Mouse (Mus musculus) left cerebral cortex, postnatal 10 days (tissue): ENCODE measurements at regions not wholly inside any gene's neighbourhood (a gene's known extent, or its start where the extent isn't known, plus 50 kb on each side); places are given as distances from the start of the nearest gene placed in this dataset.
"Not testable (repeated sequence)": the region's sequence is repeated elsewhere in the genome, so short reads cannot be mapped to it uniquely, and the experiment has no call there.

Experiments
- DNase-seq, 2 experiments: peaks; one replicate each; pipeline ENCODE4 v3.0.0; 2021 to 2022; ENCODE audit warnings: low spot score in 2 of 2, mixed read lengths in 1 of 2; ENCODE audit errors: extremely low spot score in 1 of 2
- intact Hi-C: fragments of 180-260 bp; cut with DNase I; formaldehyde crosslinking; loops from one replicate; pipeline ENCODE4 v1.15.1; 2025

DNA sequence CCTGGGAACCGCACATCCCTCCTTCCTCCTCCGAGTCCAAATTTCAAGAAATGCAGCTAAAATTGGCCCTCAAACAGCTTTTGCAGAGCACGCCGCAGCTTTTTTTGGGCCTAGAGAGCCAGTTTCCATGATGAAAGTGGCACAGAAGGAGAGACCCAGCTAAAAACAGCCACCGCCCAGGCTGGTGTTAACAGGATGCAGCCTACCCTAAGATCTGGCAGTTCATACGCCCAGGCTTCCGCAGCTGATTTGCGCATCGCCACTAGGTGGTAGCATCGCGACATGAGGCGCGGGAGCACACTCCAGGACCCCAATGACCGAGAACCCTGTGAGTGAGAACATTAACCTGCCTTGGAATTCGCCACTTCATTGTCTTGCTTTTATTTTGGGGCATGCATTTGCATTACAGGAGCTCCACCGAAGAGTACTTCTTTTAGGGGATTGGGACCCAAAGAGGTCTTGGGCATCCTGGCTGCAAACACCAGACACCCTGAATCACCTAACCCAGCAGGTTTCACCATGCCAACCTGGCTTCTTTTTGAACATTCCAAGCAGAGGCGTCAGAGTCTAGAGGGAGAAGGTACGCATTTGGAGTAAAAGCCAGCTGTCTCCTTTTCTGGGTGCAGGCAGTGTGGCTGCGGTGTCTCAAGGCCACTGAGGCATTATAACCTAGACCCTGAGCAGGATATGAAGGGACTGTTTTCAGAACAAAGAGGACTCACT lies 179.6 kb downstream of the 1810013L24Rik start:
- peak; percentile 89 to 91 for DNase-seq
- intact Hi-C loops = loop anchor here (2.0 to 10.0 kb wide), 3 partner anchors 265 to 983 kb away; no protein-coding TSS in a partner anchor

DNA sequence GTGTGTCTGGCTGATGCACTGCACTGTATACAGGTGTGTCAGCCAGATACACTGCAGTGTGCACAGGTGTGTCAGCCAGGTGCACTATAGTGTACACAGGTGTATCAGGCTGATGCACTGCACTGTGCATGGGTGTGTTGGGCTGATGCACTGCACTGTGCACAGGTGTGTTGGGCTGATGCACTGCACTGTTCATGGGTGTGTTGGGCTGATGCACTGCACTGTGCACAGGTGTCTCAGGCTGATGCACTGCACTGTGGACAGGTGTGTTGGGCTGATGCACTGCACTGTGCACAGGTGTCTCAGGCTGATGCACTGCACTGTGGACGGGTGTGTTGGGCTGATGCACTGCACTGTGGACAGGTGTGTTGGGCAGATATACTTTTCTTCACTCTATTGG lies 181.2 kb downstream of the 1810013L24Rik start:
- intact Hi-C loops = loop anchor here (10.0 kb wide), 2 partner anchors 264 to 454 kb away; no protein-coding TSS in a partner anchor
- no peak for DNase-seq

DNA sequence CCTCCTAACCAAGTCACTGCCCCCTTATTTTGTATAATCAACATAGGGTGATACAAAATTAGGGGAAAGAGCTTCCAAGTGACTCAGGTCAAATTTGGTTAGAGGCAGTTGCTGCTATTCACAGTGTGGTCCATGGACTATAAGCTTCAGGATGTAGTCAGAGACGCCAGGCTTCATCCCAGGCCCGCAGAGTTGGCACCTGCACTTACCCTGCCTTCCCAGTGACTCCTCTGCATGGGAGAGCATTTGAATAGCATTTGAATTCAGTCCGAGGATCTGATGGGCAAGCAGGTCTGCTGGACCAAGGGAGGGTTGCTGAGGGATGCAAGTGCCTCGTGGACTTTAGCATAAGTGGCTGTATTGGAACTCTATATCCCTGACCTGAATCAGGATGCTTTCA lies 181.8 kb downstream of the 1810013L24Rik start:
- intact Hi-C loops = loop anchor here (10.0 kb wide), 2 partner anchors 263 to 453 kb away; no protein-coding TSS in a partner anchor
- no peak for DNase-seq

DNA sequence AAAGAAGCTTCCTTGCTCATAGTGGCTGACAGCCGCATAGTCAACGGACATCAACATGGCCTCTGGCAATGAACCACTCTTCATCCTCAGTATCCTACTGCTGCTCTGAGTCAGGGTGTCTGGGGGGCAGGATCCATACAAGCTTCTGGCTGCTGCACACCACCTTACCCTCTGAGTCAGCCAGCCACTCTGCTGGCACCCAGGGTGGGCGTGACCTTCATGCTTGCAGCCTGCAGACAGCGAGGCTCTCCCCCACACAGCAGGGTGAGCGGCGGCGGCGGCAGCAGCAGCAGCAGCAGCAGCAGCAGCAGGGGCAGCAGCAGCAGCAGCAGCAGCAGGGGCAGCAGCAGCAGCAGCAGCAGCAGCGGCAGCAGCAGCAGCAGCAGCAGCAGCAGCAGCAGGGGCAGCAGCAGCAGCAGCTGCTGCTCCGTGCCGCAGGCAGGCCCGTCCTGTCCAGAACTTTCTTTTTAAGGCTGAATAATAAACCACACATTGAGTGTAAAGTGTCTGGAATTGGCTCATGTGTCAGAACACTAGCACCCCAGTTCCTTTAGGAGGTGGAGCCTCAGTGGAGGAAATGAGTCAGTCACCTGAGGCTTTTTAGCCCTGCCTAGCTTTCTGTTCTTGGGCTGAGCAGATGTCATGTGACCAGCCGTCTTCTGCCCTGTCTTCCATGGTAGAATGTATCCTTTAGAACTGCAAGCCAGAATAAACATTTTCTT lies 186.3 kb downstream of the 1810013L24Rik start:
- no peak for DNase-seq
- intact Hi-C loops = loop anchor here (10.0 kb wide), 2 partner anchors 259 to 449 kb away; no protein-coding TSS in a partner anchor

DNA sequence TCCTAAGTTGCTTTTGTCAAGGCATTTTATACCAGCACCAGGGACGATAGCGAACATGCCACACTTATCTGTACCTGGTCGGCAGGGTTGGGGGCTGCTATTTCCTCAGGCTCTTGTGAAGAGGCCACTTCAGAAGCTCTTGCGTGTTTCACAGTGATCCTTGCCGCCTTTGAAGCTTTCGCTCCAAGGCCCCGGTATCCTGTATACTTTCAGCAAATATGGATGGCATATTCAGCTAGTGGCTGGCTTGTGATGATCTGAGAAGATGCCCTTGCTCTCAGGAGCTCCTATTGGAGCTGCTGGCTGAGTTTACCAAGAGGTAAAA lies 186.8 kb downstream of the 1810013L24Rik start:
- intact Hi-C loops = loop anchor here (10.0 kb wide), 2 partner anchors 258 to 448 kb away; no protein-coding TSS in a partner anchor
- DNase-seq = no peak

DNA sequence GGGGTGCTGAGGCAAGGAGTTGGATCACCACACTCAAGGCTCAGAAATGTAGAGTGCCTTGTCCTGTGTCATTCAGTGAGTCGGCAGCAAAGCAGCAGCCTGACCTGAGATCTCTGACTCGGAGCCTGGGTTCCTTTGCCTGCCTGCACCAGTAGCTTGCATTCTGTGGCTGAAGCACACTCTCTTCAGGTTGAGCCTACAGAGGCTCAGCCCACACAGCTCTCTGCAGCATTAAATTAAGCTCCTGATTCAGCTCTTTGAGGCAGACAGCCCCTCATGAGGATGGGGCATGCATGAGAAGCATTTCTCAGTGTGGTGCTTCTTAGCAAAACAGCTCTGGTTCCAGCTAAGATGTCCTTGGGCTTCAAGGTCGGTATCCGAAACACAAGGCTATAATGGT lies 200.8 kb downstream of the 1810013L24Rik start:
- DNase-seq = peak in 1 of 2 experiments; percentile 38

DNA sequence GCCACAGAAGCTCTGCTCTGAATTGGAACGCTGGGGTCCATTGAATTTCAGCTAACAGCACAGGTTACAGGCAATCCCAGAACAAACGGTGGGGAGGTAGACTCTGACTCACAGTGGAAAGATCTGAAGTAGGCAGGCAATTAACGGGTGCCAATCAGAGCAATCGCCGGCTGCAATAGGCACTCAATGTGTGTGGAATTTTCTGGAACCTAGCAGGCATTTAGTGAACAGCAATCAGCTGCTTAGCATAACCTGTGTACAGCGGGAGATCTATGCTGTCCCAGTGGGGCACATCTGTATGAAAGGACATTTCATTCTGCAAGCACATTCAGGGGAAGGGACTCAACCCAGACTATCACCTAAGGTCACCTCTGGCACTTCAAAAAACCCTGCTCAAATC lies 213.4 kb downstream of the 1810013L24Rik start:
- intact Hi-C loops = no loop called here

More for the DNA sequence above, 200.8 kb downstream of the 1810013L24Rik start:
- intact Hi-C loops = no loop called here

DNA sequence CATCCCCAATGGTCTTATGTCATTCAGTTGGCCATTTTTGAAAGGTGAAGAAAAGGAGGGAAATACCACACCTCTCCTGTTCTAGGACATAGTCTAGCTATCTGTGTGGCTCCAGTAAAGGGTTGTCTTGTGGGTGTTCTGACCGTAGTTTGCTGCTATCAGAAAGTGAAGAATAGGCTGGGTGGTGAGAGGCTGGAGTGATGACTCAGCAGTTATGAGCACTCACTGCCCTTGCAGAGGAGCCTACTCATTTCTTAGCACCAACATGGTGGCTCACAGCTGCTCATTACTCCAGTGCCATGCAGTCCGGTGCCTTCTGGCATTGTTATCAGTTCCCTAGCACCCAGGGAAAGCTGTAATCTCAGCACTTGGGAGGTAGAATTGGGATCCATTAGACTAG lies 217.0 kb downstream of the 1810013L24Rik start:
- intact Hi-C loops = no loop called here
- DNase-seq = no peak

More for the DNA sequence above, 213.4 kb downstream of the 1810013L24Rik start:
- no peak for DNase-seq

DNA sequence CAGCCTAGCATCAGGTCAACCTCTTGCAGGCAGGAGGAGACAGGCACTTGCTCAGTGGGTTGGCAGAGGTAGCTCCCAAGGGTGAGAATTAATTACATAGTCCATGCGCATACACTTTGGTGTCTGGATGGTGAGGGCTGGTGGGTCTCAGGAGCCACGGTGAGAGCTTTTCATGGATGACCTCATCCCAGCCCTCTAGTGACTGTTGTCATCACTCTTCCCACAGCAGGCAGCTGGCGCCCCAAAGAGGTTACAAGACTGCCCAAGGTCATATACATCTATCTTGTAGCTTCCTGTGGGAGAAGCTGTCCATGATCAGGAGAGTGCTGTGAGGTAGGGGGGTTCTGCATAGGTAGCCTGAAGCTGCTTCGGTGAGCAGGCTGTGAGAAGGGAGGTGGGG lies 224.5 kb downstream of the 1810013L24Rik start:
- DNase-seq = no peak
- intact Hi-C loops = no loop called here

DNA sequence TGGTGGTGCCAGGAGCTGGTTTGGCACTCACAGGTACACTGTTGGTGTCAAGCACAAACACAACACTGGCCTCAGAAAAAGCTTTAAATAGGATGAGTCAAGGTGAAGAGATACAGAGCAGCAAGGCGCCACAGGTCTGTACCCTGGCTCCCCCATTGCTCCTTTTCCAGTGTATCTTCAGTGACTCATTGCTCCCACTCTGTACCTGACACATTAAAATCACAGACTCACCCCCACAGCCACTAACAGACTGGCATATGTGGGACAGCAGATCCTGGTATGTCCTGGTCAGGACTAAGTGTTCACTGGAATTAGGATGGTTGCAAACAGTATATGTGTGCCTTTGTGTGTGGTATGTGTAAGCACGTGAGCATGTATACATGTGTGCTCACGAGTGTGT lies 226.5 kb downstream of the 1810013L24Rik start:
- intact Hi-C loops = no loop called here
- no peak for DNase-seq

DNA sequence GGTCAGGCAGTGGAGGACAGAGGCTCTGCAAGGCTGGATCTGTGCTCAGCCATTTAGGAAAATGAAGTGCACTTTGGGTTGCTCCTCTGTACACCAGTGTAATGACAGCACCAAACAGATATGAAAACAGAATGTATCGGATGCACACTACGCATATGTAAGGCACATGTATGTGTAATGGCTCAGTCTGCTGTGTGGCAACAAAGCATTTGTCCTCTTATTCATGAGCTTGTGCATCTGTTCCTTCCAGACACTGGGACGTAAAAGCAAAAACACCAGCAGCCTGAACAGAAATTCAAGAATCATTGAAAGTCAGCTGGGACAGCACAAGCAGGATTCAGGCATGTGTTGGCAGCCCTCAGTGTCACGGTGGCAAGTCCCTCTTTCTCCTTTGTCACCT lies 241.6 kb downstream of the 1810013L24Rik start:
- no peak for DNase-seq
- intact Hi-C loops = no loop called here

DNA sequence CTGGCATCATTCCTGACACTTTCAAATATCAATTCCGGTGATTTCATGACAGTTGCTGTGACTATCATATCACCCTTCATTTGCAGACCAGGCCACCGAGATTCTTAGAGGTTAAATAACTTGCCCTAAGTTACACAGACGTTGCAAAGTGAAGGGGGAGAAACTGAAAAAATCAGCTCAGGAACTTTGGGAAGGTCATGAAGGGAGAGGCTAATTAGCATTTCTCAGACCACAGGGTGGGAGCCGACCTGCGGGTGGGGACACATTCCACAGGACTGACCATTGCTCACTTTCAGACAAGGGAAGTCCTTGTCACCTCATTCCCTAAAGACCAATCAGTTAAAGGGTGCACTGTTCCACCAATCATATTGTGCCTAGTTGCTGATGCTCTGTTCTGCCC lies 242.1 kb downstream of the 1810013L24Rik start:
- intact Hi-C loops, DNase-seq: not testable (repeated sequence)

DNA sequence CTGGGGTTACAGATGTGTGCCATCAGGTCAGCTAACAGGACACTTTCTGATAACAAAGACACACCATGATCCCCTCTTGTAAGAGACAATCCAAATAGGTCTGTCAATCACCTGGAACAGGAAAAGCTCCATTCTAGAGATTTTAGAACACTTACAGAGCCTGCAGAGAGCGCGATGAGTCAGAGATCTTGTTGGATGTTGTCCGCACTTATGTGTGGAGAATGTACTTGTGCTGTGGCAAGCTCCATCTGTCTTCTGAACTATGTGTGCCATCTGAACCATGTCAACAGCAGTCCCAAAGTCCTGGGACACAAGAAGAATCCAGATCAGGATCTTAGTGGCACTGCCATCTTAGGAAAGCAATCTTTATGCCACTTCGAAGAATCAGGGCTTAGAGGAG lies 244.4 kb downstream of the 1810013L24Rik start:
- no peak for DNase-seq
- intact Hi-C loops = no loop called here

DNA sequence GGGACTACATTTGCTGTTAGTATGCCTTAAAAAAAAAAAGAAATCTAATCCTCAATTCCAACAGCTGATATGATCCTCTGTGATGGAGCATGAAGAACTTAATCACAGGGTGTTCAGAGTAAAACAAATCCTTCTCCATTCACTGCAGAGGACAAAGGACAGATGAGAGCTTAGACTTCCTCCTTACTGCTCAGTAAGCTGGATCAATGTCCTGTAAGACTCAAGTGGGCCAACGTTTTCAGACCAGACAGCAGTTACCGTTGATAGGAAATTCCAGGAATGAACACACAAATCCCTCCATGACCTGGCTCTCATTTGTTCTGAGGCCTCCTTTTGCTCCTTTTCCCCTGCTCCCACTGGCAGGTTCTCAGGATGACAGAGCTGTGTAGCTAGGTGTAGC lies 247.6 kb downstream of the 1810013L24Rik start:
- no peak for DNase-seq
- intact Hi-C loops = no loop called here

DNA sequence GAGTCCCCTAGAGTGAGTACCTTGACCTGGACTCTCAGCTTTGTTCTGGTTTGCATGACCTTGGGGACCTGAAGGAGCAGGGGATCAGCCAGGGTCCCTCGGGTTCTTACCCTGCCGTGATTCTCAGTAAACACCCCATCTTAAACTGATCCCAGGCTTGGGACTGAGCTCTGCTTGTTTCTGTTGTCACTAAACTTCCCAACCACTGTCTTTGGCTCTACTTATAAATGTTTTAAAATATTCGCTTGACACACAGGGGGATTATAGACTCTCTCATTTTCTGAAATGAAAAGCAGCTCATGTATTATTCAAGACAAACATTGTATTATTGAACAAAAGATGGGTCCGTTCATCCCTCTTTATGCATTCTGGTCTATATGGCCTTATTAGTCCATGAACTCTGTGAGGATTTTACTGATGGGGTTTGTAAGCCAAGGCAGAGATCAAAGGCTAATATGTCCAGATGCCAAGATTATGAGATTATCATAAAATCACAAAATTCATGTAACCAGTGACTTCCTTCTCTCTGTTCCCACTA lies 248.6 kb downstream of the 1810013L24Rik start:
- intact Hi-C loops = no loop called here
- no peak for DNase-seq

DNA sequence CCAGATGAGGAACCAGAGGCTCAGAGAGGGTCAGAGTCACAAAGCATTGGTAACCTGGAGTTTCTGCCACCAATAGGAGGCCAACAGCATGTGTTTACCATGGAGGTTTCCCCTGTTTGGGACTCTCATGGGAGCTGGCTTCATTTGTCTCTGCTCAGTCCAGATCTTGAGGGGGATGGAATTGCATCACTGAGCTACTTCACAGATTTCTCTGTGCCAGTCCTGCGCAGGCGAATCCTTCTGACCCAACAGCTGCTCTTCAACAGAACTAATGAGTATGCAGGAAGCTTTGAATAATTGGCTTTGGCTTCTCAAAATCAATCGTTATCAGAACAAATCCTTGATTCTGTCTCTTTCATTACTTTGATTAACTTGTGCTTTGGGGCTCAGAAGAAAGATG lies 253.1 kb downstream of the 1810013L24Rik start:
- intact Hi-C loops = no loop called here

DNA sequence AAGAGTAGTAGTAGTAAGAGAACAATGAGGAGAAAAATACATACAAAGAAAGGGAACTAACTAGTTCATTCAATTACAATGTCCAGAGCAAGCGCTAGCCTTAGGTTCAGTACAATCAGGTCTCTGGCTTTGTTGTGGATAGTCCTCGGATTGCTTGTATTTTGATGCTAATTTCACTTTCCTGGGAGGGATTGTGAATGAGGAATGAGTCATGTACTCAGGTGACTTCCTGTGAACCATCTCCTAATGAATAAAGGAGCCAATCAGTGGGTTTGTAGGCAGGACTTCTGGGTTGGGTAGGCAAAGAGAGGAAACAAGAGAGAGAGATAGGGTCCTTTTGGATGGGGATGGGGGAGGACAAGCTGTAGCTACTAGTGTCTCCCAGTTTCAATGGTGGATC lies 253.8 kb downstream of the 1810013L24Rik start:
- no peak for DNase-seq
- intact Hi-C loops = no loop called here

More for the DNA sequence above, 253.1 kb downstream of the 1810013L24Rik start:
- no peak for DNase-seq

DNA sequence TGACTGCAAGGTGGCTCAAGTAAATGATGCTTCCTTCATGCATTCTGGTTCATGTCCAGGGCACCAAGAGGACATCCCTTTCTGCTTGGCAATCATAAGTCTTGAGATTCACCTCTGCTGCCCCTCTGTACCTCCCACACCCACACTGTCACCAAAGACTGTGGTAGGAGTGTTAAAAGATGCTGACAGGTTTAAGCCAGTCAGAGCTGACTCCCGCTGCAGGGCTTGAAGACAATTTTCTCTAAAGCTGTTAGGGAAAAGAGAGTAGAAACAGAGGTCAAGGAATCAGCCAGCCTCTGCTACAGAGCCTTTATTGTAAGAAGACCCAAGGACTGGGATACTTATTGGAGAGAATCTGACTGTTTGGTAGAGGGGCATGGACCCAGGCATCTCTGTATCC lies 254.7 kb downstream of the 1810013L24Rik start:
- intact Hi-C loops = no loop called here
- no peak for DNase-seq

DNA sequence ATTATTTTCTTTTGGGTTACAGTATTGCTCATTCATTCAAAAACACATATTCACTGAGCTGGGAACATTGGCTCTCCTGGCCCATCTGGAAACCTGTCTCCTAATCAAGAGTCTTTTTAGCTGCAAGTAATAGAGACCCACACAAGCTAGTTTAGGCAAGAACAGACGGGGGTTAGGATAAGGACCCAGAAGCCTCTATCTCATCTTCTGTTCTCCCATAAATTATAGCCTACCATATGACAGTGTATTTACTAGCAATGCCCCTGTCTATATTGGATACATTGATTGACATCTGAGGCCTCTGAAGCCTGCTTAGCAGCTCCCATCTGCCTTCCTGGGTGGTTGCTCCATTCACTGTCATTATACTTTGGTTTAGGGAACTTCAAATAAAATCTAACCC lies 255.2 kb downstream of the 1810013L24Rik start:
- no peak for DNase-seq
- intact Hi-C loops = no loop called here

DNA sequence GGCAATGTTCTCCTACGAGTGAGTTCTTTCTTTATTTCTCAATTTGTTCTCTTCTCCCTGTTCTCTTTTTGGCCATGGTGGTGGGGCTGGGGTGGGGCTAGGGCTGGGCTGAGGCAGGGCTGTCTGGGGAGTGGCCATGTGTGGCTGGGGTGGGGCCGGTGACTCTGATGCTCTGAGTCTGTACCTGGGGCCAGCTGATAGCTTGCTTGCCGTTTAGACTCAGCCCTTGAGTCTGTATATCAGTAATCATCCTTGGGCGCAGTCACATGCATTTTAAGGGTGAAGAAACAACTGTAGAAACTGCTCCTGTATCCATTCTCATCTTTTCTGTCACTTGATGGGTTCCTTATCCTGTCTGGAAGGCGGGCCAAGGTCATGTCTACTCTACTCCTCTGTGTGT lies 256.1 kb downstream of the 1810013L24Rik start:
- no peak for DNase-seq
- intact Hi-C loops = no loop called here
